Mouse (Mus musculus) left cerebral cortex, postnatal 10 days (tissue): ENCODE measurements around the gene Maip1. TPM values are rescaled to one million over a fixed set of nuclear protein-coding genes. Genes with fewer than 3 reads are reported as not detected.

ENCODE experiments used
- DNase-seq, 2 experiments: peaks; one replicate each; pipeline ENCODE4 v3.0.0; 2021 to 2022; ENCODE audit warnings: low spot score in 2 of 2, mixed read lengths in 1 of 2; ENCODE audit errors: extremely low spot score in 1 of 2
- intact Hi-C: fragments of 180-260 bp; cut with DNase I; formaldehyde crosslinking; loops from one replicate; pipeline ENCODE4 v1.15.1; 2025
- total RNA-seq, 2 experiments: library from RNA; stranded (reverse); gene quantifications; 2 replicates each; pipeline ENCODE4 v1.2.3; 2021

The Maip1 gene
- 10 to 100 TPM; 10.7 to 11.0 TPM for total RNA-seq

DNA sequence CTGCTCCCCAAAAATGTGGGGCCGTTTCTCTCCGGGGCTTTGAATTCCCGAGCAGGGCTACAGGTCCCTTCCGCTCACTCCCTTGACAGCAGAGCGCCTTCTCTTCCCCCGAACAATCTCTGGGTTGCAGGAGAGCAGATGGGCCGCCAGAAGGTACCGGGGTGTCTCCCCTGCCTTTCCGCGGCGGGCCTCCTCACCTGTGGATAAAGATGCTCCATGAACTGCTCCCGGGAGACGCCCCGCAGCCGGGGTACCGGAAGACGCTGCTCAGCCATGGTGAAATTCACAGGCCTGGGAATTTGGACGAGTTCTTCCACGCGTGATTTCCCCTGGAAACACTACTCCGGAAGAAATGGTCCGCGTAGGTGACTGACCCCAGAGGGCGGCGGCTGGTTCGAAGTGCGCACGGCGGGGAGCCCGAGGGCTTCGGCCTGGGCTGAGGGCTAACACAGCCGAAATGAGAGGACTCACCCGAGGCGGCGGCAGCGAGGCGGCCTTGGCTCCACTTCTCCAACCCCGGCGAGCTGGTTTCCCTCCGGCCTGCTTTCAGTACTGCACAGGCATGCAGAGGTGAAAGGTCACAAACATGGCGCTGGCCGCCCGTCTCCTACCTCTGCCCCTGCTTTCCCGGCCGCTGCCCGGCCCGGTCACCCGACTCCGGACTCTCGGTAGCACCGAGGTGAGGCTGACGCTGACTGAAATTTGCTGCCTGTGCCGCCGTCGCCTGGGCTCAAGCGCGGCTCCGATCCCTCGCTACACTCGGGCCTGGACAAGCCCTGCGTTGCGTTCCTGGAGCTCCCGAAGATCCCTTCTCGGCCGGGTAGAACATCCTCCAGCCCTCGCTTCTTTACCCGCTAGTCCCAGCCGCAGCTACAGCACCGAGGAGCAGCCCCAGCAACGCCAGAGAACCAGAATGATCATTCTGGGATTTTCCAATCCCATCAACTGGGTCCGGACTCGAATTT, at the start of gene Maip1, which contains the start of gene Tyw5:
TSS of gene Maip1 (plus strand) at position 142 of the 965 bp plus-strand sequence.
TSS of gene Tyw5 (minus strand) at position 915 of the 965 bp plus-strand sequence.
- peak; percentile 77 to 86 for DNase-seq
- intact Hi-C loops: no loop called here

DNA sequence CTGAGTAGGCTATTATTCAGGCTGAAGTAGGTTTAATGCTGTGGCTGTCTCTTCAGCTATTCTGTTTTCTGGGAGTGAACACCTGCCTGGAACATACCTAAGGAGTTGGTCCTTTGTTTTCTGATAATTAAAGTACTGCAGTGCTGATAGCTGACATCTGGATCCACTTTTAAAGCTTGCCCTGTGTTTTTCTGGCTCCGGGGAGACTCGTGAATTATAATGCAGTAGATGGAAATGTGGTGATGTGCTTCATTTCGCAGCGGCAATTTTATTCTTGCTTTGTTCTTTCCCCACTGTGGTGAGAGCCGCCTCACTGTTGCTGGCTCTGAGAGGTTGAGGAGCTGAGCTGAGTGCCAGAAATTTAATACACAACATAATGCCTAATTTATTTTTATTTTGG, 47.6 kb upstream of the Maip1 start:
- intact Hi-C loops: no loop called here
- no peak for DNase-seq

DNA sequence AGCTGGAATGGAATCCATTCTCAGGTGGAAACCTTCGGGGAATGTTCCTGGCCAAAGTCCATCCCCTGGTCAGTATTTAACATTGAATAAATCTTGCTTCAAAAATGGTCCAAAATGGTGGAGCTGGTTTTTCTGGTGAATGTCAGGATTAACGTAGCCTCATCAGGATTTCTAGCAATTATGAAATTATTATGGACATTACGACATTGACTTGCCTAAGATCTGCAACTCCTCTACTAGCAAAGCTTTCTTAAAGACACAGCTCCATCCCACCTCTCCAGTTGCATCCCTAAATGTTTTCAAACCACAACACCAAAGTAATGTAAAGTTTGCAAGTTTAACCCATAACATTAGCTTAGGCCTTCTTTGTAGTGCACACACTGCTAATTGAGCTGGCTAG, 38.7 kb upstream of the Maip1 start:
- intact Hi-C loops: no loop called here
- no peak for DNase-seq

DNA sequence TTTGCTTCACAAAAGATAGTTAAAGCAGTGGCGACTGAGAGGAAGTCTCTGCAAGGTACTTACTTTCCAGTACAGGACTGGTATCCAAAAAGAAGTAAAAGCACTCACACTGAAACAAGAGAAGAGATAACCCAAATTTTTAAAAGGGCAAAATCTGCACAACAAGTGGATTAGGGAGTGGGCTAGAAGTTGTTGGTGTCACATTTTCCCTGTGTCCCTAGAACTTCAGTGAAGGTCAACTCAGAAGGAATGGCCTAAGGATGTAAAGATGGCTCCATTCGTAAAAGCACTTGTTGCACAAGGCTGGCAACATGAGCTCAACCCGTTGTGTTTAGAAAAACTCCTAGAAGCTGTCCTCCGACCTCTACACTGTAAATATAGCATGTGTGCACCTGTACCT, 37.0 kb upstream of the Maip1 start:
- DNase-seq: no peak
- intact Hi-C loops: no loop called here

DNA sequence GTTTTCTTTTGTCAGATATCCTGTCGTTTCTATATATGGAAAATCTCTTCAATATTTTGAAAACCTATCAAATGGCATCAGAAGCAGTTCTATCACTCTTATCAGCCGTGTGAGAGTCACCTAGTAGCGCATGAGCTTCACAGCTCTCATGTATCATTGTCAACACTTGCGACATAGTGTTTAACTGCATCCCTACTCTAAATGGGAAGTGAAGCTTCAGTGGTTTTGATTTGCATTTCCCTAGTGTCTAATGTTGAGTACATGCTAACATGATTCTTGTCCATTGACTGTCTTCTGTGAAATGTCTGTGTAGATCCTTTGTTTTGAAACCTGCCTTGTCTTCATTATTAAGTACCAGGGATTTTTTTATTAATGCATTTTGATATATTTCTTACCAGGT, 35.7 kb upstream of the Maip1 start:
- DNase-seq: no peak
- intact Hi-C loops: no loop called here

DNA sequence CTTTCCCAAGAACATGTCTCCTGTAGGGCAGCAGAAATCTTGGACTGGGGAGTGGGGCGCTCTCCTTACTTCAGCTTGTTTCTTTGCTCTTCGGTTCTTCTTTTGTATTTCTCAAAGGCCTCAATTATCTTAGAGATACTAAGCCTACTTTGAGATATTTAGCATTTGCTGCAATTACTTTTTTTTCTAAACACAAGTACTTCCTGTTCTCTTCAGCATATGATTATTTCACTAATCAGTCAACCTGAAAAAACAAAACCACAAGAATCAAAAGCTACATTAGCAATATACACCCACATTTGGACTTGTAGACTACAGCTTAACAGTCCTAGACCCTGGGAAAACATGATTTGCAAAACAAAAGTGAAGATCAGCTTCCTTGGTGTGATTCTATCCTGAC, 30.9 kb upstream of the Maip1 start:
- intact Hi-C loops: no loop called here
- no peak for DNase-seq

DNA sequence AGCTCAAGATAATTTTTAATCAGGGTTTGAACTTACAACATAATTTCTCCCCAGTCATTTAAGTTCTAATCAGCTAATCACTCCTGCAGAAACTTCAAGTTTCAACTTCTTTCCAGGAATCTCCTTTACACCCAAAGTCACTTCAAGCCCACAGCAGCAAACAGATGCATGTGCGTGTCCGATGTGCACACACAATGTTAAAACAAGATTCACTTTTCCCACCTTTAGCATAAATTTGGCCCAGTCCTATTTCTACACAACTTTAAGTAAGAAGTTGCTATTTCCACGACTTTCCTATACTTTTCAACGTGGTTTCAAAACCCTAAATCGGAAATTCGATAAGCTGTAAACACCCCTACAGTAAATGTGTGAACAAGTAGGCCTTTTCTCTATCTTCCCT, 29.3 kb upstream of the Maip1 start:
- DNase-seq: no peak
- intact Hi-C loops: no loop called here

DNA sequence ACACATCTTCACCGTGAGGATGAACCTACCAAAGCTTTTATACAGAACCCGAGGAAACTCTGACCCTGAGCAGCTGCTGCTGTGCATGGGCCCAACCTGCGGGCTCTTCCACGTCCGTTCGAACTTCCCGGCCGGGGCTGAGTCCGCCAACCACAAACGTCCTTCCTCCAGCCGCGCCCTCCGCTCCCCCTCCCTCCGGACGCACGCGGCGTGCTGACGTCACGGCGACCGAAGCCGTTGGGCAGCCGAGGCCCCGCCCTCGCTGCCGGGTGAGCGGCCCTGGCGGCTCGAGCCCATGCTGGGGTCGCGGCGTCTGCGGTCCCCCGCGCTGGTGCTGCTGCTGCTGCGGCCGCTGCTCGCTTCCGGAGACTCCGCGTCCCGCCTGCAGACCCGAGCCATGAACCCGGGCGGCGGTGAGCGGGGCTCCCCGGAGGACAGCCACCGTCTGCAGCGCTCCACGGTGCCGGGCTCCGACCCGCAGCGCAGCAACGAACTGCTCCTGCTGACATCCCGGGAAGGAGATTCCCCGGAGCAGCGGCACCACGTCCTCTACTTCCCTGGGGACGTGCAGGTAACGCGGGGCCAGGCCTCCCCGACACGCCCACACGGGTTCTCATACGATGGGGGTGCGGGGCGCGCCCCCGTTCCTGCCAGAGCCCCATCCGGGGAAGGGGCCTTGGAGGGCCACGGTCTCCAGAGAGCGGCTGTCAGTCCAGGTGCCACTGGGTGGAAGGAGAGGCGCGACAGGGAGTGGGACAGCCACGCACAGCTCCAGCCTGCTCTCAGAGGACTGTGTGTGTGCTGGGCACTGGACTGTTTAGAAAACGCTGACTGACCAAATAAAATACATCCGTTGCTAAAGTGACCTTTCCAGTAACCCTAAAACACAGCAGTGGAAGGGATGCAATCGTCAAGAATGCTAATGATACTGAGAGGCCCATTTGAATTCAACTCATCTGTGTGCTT, 28.5 kb upstream of the Maip1 start, which contains the start of gene 1700066M21Rik:
TSS of gene 1700066M21Rik (plus strand) at position 245 of the 966 bp plus-strand sequence.
- intact Hi-C loops: no loop called here

DNA sequence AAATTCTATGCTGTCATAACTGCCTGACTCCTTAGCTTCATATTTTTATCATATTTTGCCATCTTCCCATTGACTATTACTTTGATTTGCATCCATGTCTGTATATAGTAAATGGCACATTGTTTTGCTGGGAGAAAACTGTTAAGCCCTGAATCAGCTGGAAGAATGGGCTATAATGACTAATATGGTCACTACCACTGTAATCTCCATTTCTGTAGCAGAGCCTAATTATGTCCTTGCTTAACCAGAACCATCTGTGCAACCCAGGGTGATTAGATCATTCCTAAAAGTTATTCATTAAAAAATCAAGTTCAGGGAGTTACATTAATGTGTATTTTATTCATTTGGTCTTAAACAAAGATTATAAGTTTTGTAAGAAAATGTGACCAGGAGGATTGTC, 19.6 kb upstream of the Maip1 start:
- DNase-seq: no peak
- intact Hi-C loops: no loop called here

More for the DNA sequence above, 28.5 kb upstream of the Maip1 start, which contains the start of gene 1700066M21Rik:
- peak; percentile 91 to 97 for DNase-seq

DNA sequence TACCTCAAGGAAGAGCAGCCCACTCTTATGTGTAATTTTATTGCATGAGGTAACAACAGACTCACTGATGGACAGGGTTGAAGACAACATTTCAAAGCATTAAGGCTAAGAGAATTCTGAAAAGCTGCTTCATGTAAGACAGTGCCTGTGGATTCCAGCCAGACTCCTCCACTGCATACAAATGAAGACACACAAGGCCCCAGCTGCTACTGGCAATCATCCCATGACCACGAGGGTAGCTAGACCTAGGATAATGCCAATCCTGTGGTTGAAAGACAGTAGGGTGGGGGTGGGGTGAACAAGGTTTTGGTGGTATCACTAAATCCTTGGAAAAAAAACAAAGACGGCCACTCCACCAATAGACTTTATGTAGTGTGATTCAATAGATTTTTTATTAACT, 18.3 kb upstream of the Maip1 start:
- intact Hi-C loops: no loop called here
- DNase-seq: peak; percentile 77

DNA sequence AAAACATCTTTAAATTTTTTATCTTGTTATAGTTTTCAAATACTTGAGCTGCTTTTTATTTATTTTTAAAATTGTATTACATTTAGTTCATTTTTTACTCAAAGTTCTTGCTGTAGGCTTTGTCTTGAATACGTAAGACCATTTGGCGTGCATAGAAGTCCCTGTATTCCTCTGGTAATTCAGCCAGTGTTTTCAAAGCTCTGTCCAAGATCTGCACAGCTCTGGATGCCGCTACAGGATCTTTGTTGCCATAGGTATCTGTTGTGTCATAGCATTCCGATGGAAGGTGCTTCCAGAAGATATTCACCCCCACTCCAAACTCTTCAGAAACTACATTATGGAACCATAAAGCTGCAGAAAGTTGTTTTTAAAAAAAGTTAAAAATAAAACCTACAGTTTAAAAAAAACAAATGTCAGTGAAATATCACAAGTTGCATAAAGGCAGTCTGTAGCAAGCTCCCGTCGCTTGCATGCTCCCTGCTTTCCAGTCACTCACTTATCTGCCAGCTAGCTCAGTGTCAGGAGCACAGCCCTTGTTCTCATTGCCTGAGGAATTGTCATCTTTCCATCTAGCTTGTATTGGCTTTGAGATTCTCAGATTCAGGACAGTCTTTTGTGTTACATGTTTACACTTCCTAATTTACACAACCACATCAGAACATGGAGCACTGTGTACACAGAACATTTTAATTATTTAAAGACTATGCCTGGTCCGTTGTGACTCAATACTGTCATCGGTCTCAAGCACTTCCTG, 17.5 kb upstream of the Maip1 start:
- intact Hi-C loops: no loop called here
- DNase-seq: no peak

DNA sequence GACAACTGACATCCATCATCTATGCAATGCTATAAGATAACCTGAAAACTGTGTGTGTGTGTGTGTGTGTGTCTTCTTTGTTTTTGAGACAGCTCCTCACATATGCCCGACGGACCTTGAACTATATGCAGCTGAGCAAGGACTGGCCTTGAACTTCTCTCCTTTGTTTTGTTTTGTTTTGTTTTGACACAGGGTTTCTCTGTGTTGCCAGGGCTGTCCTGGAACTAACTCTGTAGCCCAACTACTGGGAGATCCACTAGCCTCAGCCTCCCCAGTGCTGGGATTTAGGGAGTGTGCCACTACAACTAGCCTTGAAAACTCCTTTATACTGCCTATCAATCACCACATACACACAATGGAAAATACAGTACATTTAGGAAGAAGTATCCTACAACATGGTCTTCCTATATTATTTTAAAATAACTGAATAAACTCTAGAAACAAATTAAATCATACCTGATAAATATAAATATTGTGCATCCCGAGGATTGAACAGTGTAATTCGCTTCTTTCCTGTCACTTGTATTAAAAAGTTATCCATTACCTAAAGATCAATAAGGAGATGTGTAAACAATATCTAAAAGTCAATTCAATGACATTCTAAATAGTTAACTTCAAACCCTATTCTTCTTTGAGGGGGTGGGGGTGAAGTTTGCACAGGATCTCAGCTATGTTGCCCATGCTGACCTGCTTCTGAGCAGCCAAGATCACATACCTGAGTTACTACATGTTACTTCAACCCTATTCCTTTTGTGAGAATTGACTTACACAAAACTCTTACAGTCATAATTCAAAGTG, 14.9 kb upstream of the Maip1 start:
- intact Hi-C loops: loop anchor here (5.0 kb wide), 1 partner anchor 1504 kb away; no protein-coding TSS in a partner anchor
- no peak for DNase-seq

DNA sequence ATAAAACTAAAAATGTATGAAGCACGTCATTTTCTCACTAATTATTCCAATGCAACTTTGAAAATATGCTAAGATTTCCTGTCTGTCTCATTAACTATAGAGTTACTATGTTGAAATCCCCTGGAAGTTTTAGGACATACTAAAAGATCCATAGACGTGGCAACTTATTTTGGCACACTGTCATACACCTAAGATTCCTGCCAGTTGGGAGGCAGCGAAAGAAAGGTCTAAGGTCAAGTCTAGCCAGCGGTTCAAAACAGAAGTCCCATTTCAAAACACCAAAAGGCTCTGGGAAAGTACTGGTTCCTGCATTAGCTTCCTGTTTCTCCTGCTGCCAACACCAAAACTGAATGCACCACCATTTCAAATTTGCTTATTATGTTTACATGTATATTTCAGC, 13.7 kb upstream of the Maip1 start:
- no peak for DNase-seq
- intact Hi-C loops: loop anchor here (5.0 kb wide), 1 partner anchor 1505 kb away; no protein-coding TSS in a partner anchor

DNA sequence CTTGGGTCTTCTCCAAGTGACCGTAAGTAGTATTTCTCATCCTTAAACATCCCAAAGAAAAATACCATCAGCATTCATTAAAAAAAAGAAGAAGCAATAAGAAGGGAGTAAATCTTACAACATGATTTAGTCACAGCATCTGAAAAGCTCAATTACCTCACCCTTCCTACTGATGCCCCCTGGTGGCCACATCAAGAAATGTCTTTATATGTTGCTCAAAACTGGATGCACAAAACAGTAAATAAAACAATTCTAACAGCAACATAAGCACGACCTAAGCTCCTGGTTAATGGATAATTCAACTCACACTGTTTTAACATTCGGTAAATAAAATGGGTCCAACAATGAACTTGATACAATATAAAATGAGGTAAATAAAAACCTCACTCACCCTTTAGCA, 12.1 kb upstream of the Maip1 start:
- peak; percentile 31 to 57 for DNase-seq
- intact Hi-C loops: loop anchor here (5.0 kb wide), 1 partner anchor 1507 kb away; no protein-coding TSS in a partner anchor

DNA sequence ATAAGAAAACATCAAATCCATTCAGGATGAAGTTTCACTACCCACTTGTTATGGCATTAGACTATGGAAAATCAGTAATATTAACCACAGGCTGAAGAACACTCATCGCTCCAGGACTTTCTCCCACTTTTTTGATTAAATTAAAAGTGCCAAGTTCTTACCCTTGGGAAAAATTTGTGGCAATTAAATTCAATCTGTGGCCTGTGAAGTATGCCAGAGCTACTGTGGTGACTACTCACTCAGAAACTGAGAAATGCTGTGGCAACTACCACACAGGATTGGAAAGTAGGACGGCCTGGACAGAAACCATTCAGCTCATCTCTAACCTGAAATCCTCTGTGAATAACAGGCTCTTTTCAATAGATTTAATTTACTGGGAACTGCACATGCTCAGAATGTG, 5.8 kb upstream of the Maip1 start:
- intact Hi-C loops: no loop called here
- no peak for DNase-seq

DNA sequence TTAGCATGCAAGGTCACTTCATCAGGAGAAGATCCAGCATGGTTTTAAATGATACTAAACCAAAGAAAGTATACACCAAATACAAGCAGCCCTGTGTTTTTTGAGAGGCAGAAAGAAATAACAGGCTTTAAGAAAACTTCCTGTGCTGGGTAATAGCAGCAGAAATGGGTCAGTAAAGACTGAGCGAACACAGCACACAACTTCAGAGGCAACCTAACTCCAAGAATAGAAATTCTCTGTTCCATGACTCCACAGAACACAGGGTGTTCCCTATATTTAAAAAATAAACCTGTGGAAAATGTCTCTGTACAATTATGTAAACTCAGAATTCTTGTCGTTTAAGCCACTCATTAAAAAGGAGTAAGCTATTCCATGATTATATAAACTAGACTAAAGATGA, 5.3 kb upstream of the Maip1 start:
- intact Hi-C loops: no loop called here
- DNase-seq: no peak

DNA sequence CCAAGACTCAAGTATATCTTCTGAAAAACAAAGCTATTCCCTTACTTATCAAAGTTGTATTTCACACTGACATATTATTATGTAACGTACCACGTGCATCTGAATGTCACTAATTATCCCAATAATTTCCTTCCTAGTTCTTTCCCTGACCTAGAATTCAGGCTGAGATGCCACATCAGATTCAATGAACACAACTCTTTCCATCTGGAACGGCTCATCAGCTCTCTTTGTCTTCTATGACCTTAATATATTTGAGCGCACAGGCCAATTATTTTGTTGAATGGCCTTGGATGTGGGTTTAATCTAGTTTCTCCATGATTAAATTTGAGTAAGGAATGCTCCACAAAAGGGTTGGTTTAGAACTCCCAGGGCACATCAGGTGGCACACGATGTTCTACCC, 4.0 kb upstream of the Maip1 start:
- no peak for DNase-seq
- intact Hi-C loops: no loop called here

DNA sequence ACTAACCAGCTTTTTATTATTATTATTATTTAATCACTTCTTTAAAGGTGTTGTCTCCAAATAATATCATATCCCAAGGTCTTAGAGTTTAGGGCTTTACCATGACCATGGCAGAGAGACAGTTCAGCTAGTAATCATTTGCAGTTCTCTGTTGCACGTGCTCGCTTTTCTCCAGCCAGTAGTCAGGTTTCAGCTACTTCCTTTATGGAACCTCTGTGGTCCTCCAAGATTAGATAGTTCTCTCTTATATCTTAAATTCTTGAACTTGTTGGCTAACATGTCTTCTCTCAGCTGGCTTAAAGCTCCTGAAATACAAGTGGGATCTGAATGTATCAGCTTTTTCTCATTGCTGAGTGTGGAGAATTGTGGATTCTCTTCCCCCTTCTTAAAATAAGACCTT, 2.9 kb downstream of the Maip1 start:
- intact Hi-C loops: no loop called here

More for the DNA sequence above, 2.9 kb downstream of the Maip1 start:
- no peak for DNase-seq
